Mouse (Mus musculus): ENCODE data around the gene Zdhhc13.

Zdhhc13 gene

DNA sequence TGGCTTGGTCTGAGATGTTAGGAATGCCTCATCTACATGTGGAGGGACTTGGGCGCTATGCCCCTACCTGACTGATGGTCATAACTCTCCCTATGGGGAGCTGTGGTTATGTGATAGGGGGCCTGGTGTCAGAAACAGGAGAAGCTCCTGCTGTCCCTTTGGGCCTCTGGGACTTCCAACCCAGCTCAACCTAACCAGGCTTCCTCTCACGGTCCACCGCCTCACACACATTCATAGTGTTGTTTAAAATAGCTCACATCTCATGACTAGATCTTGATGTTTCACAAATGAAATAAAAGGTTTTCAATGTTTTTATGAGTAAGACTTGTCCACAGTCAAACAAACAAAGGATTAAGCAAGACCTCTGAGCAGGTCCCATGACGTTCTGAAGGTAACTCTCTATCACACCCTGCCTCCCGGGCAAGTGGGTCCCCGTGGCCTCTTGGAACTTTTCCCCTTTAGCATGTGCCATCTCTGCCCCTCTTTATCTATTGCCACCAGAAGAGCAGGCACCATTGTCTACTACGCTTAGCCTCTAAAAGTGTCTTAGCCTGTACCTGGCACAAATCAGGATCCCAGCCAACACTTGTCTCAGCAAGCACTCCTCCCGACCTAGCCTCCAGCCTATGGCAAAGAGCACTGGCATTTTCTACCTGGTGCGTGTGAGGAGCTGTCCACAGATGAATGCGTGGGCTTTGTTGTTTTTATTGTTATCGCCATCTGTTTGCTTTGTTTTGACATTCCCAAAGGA is 3.9 kb upstream of the Zdhhc13 start:
- DNase-seq (ENCODE audit: low spot score in 2 of 2) = no peak

DNA sequence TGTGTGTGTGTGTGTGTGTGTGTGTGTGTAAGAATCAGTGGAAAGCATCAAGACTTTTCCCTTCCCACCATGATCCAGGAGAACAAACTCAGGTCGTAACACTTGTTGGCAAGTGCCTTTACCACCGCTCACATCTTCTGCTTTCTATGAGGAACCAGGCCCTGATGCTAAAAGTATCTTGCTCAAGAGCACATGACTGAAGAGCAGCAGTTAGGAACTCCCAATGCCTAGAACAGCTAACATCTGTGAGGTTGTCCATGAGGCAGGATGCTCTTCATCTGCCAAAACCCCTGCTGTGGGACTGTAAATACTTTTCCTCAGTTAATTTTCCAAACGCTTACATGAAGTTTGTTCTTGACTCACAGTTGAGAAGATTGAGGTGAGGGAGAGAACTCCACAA is 455 bp upstream of the Zdhhc13 start:
- no peak for DNase-seq (ENCODE audit: low spot score in 2 of 2)

DNA sequence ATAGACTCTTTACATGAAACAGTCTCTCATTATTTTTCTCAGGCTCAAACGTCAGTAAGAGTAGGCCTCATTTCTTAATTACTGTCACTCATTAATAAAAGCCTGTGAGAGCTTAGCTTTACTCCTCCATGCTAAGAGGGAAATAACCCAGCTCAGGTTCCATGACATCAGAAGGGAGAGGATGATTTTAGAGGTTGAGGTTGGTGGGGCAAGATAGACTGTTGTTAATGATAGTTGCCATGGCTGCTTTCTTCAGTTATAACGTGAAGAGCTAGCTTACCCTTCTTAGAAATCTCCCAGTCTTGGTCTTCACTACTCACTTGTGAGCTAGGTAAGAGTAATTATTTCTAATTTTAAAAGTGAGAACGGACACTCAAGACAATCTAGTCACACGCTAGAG is 1.3 kb downstream of the Zdhhc13 start:
- no peak for DNase-seq (ENCODE audit: low spot score in 2 of 2)

DNA sequence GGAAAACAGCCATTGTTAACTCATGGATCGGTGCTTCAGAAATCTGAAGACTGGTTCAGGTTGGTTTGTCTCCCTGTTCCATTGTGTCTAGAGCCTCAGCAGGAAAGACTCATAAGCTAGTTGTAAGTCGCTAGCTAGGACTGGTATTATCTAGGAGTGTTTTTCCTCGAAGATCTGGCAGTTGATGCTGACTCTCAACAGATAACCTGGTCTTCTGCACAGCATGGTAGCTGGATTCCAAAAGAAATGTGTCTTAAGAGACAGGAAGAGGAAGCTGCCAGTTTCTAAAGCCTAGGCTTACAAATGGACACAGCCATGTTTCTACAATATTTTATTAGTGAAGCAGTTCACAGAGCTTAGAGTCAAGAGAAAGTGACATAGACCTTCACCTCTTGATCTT is 2.6 kb downstream of the Zdhhc13 start:
- no peak for DNase-seq (ENCODE audit: low spot score in 2 of 2)

DNA sequence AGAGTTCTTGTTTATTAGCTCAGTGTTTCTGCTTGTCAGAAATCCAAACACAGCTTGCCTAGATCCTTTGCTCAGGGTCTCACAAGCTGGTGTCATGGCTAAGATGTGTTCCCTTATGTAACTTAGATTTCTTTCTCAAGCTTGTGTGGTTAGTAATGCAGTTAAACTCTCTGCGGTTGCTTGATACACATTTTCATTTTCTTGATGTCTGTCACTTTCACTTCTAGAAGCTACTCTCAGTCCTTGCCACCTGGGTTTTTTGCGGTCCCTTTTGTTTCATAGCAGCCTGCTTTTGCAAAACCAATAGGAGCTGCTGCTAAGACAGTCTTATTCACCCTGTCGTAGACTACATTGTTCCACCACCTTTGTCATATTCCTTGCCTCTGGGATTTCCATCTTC is 6.3 kb downstream of the Zdhhc13 start:
- no peak for DNase-seq (ENCODE audit: low spot score in 2 of 2)

DNA sequence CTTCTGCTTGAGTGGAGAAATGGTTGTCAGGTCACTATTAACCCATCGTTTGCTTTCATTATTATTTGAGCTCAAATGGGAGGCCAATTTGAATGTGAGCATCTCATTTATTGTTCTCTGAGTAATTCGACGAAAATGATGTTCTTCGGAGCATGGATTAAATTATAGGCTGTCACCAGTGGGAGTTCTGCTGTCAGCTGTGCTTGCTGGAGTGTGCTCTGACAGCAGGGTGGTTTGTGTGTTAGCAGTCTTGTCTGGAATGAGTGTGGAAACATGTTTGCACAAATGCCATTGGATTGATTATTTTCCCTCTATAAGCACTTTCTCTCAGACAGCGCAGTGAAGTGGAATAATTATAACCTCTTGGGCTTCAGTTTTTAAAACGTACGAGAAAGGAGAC is 14.6 kb downstream of the Zdhhc13 start:
- DNase-seq (ENCODE audit: low spot score in 2 of 2) = no peak

DNA sequence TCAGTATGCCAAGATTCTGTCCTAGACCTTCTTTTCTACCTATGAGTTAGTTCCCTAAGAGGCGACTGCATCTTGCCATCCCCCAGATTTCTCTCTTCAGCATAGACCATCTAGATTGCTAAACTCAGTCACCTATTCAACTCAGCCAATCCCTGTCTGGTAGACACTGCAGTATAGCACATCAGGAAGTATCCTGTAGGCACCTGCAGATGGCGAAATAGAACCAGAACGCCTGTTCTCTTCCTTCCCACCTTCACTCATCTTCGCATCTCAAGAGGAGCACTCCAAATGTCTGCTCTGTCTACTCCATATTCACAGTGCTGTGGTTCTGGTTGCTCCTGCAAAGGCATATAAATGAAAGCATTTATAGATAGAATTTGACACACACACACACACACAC is 17.8 kb downstream of the Zdhhc13 start:
- DNase-seq (ENCODE audit: low spot score in 2 of 2) = no peak

DNA sequence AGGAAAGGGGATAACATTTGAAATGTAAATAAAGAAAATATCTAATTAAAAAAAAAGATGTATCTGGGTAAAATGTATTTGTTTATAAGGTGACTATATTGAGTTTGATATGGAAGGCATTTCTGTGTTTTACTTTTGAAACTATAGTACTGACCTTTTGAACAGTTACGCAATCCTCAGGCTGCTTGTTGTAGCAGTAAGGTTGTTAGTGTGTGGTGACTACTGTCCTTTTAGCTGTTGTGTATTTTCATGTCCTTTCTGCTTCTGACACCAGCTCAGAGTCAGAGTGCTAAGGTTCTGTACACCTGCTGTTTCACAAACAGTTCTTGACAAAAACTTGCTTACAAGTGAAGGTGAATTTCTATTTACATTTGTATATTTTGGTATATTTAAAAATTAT is 21.8 kb downstream of the Zdhhc13 start:
- no peak for DNase-seq (ENCODE audit: low spot score in 2 of 2)

DNA sequence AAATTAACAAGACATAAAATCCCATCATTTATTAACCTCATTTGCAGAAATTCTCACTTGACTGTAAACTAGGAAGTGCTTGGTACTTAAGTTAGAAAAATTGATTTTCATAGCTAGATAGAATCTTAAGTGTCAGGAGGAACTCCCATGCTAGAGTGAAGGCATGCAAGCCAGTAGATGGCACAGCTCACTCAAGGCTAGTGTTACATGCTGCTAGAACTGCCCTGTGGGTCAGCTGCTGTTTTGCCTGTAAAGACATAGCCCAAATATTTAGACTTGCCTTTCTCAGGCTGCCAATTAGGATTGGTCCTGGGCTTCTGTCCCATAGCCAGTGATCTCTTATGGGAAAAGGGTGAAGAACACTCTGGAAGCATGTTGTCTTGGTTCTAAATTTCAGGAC is 23.6 kb downstream of the Zdhhc13 start:
- DNase-seq (ENCODE audit: low spot score in 2 of 2) = no peak

DNA sequence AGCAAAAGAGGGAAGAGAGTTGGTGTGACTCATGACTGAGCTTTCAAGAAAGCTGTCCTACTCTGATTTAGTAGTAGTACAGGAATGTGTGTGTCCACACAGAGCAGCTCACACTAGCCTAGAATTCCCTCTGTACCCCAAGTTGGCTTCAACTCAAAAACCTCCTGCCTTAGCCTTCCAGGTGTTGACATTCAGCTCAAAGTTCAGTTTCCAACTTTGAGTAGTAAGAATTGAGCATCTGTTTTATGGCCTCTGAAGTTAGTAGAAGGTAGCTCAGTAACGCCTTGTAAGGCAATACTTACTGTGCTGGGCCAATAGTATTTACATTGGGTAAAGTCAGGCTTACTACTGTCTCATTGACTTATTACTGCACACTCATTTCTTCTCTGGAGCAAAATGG is 24.8 kb downstream of the Zdhhc13 start:
- DNase-seq (ENCODE audit: low spot score in 2 of 2) = no peak

DNA sequence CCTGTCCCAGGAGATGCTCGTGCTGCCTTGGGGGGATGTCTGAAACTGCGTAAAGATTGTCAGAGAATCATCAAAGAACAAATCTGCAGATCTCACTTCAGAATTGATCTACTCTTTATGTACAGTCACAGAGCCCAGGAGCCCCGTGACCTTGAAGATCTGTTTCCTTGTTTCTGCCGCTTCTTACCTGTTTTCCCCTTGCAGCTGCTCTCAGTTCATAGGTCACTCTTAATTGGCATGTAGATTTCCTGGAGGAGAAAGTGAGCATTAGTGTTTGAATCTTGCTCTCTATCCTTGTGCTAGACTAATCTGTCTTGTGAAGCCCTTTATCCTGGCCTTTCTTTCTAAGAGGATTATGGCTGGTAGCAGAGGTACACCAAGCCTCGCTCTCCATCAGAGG is 32.9 kb downstream of the Zdhhc13 start:
- no peak for DNase-seq (ENCODE audit: low spot score in 2 of 2)

DNA sequence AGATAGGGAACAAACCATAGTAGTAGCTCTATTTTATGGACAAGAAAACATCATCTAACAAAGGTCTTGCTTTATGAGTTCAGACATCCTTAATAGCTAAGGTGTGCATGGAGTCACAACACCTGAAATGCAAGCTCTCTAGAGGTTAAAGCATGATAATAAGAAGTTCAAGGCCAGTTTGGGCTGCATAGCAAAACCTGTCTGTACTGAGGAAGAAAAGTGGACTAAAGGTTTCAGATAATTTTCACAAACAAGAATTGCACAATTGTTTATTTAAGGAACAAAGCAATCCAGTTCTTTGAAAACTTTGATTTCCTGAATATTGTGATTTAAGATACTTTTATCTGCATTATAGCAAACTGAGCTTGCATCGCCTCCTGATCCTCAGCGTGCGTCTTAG is 34.8 kb downstream of the Zdhhc13 start:
- DNase-seq (ENCODE audit: low spot score in 2 of 2) = no peak

DNA sequence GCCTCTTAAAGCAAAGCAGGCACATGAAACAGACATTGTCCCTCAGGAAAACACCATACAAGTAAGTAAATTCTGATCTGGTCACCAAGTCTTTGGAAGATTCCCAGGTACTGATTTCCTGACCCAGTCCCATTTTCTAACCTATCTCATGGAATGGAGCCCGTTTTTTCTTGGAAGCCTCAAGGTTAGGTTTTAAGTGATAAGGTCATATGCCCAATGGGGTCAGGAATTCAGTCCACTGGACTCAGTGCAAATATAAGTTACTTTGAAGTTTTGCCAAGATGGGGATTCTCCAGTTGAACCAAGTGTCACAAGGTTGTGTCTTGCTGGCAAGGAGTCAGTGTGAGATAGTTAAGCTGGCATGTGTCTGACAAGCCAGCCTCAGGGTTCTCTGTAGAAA is 35.9 kb downstream of the Zdhhc13 start:
- DNase-seq (ENCODE audit: low spot score in 2 of 2) = no peak

DNA sequence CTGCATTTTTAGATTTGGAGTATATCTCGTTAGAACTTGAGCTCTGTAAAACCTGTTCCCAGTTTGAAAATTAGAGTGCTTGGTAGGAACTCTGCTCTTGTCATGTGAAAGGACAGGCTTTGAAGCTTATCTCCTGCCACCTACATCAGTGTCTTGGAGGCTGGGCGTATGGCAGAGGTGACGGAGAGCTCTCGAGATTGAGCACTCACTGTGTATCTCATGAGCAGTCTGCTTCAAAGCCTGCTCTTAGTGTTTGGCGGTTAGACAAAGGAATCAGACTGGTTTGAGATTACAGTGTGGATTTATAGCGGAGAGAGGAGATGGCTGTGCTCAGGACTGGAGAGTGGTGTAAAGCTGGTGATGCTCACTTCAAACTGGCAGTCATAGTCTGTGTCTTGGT is 36.4 kb downstream of the Zdhhc13 start:
- DNase-seq (ENCODE audit: low spot score in 2 of 2) = no peak

DNA sequence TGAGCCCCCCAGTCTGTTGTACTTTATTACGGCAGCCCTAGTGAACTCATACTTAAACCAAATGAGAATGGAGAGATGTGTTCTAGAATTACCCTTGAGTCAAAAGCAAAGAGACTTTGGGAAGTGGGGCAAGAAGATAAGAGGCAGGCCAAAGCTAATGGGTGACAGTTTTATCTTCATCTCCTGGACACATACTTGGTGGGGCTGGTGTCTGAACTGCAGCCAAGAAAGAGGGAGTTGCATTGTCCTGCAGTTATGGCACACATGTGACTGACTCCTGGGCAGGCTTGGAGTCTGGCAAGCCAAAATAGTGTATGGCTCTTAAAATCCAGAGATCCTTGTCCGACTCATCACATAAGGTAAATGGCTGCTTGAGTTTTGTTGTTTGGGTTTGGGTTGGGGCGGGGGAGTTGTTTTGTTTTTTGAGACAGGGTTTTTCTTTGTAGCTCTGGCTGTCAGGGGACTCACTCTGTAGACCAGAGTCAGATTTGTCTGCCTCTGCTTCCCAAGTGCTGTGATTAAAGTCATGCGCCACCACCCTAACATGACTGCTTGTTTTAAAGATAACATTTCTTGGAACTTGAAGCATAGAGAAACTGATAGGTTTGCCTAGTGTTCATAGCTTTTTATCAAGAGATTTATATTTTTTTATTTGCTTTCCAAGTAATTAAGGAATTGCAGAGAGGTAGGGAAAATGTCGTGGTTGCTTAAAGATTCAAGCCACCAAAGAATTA is 40.5 kb downstream of the Zdhhc13 start:
- no peak for DNase-seq (ENCODE audit: low spot score in 2 of 2)

DNA sequence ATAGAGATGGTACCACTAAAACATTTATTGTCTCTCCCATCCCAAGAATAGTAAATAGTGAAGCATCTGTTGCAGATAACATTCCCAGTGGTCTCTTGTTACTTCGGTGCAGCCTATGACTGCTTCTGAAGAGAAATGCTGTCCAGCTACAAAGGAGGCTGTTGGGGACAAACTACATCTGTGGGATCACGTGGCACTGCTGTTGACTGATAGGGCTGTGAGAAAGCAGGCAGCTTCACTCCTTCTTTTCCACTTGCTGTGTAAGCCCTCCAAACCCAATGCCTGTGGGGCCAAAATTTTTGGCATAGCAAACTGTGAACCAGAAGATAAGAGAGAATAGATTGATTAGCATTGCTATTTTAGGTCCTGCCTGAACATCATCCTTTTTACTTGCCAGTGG is 41.6 kb downstream of the Zdhhc13 start:
- no peak for DNase-seq (ENCODE audit: low spot score in 2 of 2)

DNA sequence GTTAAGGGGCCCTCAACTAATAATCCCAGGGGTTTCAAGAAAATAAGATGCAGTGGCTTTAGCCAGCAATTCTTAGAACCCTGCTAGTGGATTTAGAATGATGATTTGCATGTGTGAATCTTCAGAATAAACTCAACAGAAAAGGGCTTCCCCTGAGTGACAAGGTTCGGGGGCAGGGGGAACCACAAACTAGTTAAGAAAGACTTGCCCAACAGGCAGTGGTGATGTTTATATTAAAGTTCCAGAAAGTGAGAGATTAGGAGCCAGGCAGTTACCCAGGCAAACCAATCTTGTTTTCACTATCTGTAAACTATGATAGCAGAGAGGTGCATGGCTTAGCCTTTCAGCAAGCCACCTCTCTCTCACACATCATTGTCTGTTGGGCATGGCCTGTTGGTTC is 43.9 kb downstream of the Zdhhc13 start:
- DNase-seq (ENCODE audit: low spot score in 2 of 2) = no peak

DNA sequence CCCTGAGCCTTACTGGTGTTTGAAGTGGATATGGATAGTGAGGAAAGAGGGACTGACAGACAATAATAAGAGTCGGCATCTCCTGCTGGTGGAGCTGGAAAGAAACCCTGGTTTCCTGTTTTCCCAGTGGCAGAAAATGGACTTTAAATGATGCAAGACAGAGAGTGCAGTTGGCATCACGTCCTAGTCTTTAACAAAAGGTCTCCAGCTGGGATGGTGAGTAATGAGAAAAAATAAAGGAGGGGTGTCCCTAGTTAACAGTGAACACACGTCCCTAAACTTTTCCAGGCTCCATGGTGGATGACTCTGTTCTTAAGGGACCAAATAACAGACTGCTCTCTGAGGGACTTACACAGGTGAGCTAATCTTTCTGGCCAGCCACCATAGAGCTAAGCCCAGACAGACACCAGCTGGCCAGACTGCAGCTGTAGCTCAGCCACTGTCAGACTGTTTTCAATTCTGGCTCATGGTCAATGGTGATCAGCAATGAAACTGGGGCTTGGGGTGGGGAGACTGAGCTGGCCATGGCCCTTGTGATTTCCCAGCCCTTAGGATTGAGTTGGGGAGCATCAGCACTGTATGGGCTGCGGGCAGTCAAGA is 45.7 kb downstream of the Zdhhc13 start:
- no peak for DNase-seq (ENCODE audit: low spot score in 2 of 2)

DNA sequence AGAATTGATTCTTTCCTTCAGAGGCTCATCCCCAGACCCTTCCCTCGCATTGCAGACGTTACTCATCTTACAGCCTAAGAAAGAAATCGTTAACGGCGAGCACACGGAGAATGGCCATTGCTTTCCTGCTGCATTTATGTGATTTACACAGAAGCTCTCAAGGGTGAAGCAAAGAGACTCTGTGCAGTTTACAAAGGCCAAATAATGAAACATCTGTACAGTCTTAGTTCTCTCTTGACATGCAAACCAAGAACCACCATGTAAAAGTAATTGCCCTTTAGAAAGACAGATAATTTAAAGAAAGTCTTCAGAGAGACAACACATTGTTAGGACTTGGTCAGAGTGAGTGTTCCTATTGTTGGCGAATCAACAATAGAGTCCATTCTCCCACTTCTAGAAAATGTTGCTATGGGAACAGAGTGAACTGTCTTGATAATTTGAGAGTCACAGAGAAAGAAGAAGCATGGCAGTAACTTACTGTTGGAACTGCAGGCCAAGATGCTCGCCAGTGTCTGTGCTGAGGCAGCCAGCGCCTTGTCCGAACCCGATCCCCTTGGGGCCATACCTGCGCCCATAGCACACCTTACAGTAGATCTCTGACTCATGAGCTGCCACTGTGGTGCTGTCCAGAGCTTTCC is 46.3 kb downstream of the Zdhhc13 start:
- no peak for DNase-seq (ENCODE audit: low spot score in 2 of 2)

DNA sequence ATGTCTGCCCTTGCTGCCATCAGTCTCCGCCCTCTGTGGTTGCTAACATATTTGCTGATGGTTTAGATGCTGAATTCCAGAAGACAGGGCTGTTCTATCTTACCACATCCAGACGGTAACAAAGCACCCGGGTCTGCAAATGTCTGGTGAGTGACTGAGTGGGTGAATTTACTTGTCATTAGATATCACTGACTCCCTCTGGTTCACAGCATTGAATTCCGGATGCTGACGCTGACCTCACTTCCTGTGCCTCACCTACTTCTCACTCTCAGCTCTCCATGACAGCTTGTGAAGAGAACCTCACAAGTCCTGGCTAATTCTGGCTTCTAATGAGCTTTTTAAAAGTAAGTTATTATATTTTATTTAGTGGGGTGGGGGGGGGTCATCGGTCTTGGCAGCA is 48.1 kb downstream of the Zdhhc13 start:
- no peak for DNase-seq (ENCODE audit: low spot score in 2 of 2)

DNA sequence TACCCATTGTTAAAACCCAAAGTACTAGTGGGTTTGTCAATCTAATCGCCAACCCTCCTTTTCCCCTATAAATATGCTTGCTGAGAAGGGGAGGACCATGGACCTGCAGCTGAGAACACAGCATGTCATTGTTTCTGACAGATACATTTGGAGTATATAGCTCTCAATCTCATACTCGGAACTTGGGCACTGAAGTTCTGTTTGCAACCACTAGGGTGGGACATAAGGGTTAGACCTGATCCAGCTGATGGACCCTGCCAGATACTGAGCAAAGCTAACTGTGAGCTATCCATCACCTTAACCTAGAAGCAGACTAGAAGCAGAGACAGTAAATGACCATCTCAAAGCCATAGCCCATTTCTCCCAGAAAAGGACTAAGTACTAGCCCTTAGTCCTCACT is 49.6 kb downstream of the Zdhhc13 start:
- DNase-seq (ENCODE audit: low spot score in 2 of 2) = no peak

DNA sequence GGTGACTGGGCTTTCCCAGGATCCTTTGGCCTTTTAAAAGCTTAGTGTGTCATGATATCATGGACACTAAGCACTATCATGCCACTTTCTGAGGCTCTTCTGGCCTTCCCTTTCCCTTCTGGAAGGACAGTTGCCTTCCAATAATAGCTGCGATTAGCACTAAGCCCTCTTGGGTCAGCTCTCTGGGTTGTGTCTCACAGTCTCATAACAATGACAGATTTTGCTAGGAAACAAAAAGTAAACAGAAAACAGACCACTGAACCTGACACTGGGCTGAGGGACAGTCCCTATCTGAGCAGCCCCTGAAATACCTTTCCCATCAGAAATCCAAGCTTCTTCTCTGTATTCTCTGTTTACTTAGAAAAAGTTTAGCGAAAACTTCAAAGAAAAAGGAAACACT is 51.7 kb downstream of the Zdhhc13 start:
- DNase-seq (ENCODE audit: low spot score in 2 of 2) = no peak

DNA sequence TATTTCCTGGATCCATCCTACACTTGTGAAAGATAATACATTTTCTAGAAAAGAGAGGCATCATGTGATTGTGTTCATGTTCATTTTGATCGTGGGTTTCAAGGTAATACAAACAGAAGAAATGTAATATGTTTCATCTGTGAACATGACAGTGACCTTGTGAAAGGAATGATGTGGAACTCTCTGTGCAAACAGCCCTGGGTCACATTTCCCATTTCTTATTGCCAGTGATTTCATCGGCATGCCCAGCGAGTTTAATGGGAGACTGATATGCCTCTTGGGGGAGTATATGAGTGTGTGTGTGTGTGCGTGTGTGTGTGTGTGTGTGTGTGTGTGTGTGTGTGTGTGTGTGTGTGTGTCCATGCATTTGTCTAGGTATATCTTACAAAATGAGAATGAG is 52.7 kb downstream of the Zdhhc13 start:
- no peak for DNase-seq (ENCODE audit: low spot score in 2 of 2)
